Mouse (Mus musculus) gastrocnemius, adult 2 months (tissue): ENCODE results near the gene Slc39a8. TPM values are rescaled to one million over a fixed set of nuclear protein-coding genes. Genes with fewer than 3 reads are reported as not detected.

Experiments used
- DNase-seq: peaks from one replicate; pipeline ENCODE4 v3.0.0; 2022
- H3K27ac ChIP-seq: fragments of 200-600 bp; 2 replicates; pipeline ENCODE4 v1.8.1; 2022; ENCODE audit warnings: mild to moderate bottlenecking
- H3K4me3 ChIP-seq: fragments of 200-600 bp; 2 replicates; pipeline ENCODE4 v1.8.1; 2022; ENCODE audit warnings: mild to moderate bottlenecking, moderate library complexity
- CTCF ChIP-seq: fragments of 200-600 bp; IDR thresholded peaks from 2 replicates; pipeline ENCODE4 v1.8.1; 2022; ENCODE audit warnings: antibody characterized with exemption, mild to moderate bottlenecking, moderate library complexity
- intact Hi-C: fragments of 180-260 bp; cut with DNase I; formaldehyde crosslinking; loops from one replicate; pipeline ENCODE4 v1.15.1; 2025
- total RNA-seq, 2 experiments: library from RNA; stranded (reverse); gene quantifications; 2 replicates each; pipeline ENCODE4 v1.2.3; 2021

The Slc39a8 gene
- total RNA-seq, 2 experiments from 2014 or later: 0.56 to 0.81 TPM

- H3K27ac ChIP-seq: no peak overlapping the region
- H3K4me3 ChIP-seq: no peak overlapping the region
- no peak for TF ChIP-seq CTCF
- no peak for DNase-seq
- intact Hi-C loops: no loop called here
Measured at GRCm38 (mm10) chr3:135832496-135832895, 7.4 kb downstream of the Slc39a8 start.

GRCm38 (mm10) chr3:135832907-135833306 is 7.8 kb downstream of the Slc39a8 start:
- H3K27ac ChIP-seq: no peak overlapping the region
- TF ChIP-seq CTCF: no peak
- H3K4me3 ChIP-seq: no peak overlapping the region
- intact Hi-C loops: no loop called here
- DNase-seq: no peak

DNA sequence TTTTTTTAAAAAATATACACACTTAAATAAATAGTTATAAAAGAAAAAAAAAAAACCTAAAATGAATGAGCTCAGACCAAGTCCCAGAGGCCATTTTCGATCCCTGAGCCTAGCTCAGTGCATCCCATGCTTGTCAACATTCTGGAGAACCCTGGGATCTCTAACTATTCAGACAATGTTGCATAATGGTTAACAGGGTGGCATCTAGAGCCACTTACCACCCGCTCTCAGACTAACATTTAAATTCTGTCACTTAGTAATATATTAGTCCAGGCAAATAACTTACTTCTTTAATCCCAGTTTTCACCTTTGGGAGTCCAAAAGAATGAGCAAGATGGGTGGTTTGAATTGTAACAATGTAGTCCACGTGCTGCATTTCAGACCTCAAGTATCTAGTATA is 9.9 kb downstream of the Slc39a8 start:
- H3K4me3 ChIP-seq: no peak overlapping the region
- TF ChIP-seq CTCF: no peak
- intact Hi-C loops: no loop called here
- H3K27ac ChIP-seq: no peak overlapping the region
- DNase-seq: no peak

DNA sequence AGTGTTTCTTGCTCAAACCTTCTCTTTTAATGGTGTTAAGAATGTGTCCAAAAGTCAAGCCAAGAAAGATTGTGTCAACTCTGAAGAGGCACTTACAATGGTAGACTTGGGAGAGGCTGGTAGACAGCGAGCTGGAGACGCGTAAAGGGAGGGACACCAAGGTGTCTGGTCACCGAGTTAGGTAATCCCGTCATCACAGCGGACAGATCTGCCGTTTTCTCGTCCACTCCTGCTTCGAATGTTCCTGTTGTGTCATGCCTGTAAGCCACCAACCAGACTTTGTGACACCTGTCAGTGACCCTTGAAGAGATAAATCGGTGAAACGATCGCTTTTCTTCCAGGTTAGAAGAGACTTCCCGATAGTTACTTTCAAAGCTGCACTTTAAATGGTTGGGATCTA is 14.5 kb downstream of the Slc39a8 start:
- no peak for DNase-seq
- TF ChIP-seq CTCF: no peak
- intact Hi-C loops: no loop called here
- Histone ChIP-seq H3K4me3 (no peak overlapping the region), H3K27ac (no peak overlapping the region)

GRCm38 (mm10) chr3:135840185-135840584 is 15.1 kb downstream of the Slc39a8 start:
- H3K4me3 ChIP-seq: no peak overlapping the region
- intact Hi-C loops: no loop called here
- DNase-seq: no peak
- no peak overlapping the region for H3K27ac ChIP-seq
- TF ChIP-seq CTCF: no peak

GRCm38 (mm10) chr3:135841716-135842511 is 16.8 kb downstream of the Slc39a8 start:
- no peak for TF ChIP-seq CTCF
- intact Hi-C loops: no loop called here
- no peak overlapping the region for H3K27ac ChIP-seq
- no peak for DNase-seq
- H3K4me3 ChIP-seq: no peak overlapping the region

DNA sequence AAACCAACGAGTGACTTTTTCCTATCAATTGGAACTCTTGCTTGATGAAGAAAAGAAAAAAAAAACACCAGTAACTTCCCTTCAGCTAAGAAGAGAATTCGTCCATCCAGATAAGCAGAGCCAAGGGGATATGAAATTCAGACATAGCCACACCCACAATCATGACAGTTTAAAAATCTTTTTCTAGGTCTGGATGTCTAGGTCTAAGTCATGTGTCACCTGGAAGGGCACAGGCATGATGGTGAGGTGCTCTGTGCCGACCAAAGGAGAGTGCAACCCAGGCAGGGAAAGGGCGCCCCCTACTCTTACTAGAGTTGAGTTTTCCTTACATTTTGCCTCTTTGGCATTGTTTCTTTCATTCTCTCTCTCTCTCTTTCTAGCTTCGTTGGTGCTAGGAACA is 18.1 kb downstream of the Slc39a8 start:
- no peak for TF ChIP-seq CTCF
- Histone ChIP-seq H3K27ac (no peak overlapping the region), H3K4me3 (no peak overlapping the region)
- no peak for DNase-seq
- intact Hi-C loops: no loop called here

GRCm38 (mm10) chr3:135843707-135844106 is 18.6 kb downstream of the Slc39a8 start:
- no peak for DNase-seq
- Histone ChIP-seq H3K4me3 (no peak overlapping the region), H3K27ac (no peak overlapping the region)
- intact Hi-C loops: no loop called here
- no peak for TF ChIP-seq CTCF

- Histone ChIP-seq H3K27ac (no peak overlapping the region), H3K4me3 (no peak overlapping the region)
- no peak for TF ChIP-seq CTCF
- no peak for DNase-seq
- intact Hi-C loops: no loop called here
Measured at GRCm38 (mm10) chr3:135844835-135845234, 19.8 kb downstream of the Slc39a8 start.

DNA sequence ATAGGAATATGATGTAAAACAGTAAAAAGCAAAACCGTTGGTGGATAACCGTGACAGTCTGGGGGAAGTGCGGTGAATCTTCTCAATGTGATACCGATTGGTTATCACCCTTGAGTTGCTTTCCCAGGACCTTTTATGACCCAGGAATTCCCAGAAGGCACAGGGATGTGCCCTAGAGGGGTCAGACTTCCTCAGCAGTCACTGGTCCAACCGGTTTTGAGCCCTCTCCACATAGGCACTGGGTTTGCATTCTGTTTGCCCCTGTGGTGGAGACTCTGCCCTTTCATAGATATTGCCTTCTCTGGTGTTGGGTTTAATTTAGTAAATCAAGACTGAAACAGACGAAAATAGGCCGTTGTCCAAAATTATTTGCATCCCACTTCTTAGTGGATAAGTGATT is 20.8 kb downstream of the Slc39a8 start:
- no peak overlapping the region for H3K27ac ChIP-seq
- no peak for TF ChIP-seq CTCF
- H3K4me3 ChIP-seq: no peak overlapping the region
- intact Hi-C loops: no loop called here
- DNase-seq: no peak

- no peak for TF ChIP-seq CTCF
- DNase-seq: no peak
- no peak overlapping the region for H3K4me3 ChIP-seq
- H3K27ac ChIP-seq: no peak overlapping the region
- intact Hi-C loops: no loop called here
Measured at GRCm38 (mm10) chr3:135851607-135852006, 26.5 kb downstream of the Slc39a8 start.

DNA sequence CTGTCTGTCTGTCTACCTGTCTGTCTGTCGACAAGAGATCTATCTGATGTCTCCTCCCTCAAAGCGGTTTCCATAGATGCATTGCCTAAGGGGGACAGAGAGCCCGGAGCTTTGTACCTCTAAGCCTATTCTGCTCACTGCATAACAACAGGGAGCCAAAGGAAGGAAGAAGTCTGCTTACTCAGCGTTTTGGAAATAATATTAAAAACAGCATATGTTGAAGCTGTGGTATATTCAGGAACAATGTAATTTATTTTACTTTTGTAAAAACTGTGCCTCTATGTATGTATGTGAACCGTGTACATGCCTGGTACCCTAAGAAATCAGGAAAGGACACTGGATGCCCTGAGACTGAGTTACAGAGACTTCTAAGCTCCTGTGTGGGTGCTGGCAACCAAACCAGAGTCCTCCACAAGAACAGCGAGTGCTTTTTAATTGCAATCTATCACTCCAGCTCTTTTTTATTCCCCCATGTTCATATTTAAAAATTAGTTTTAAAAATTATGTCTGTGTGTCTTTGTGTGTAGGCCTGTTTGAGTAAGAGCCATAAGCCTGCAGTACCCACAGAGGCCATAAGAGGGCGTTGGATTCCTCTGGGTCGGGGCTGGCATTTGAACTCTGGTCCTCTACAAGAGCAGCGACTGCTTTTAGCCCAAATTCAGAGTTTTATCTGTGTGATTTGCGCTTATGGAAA is 28.7 kb downstream of the Slc39a8 start:
- intact Hi-C loops: no loop called here
- TF ChIP-seq CTCF: peak; percentile 10; the same call in 1 of the 2 replicates
- H3K4me3 ChIP-seq: no peak overlapping the region
- no peak for DNase-seq
- H3K27ac ChIP-seq: no peak overlapping the region

- no peak for TF ChIP-seq CTCF
- Histone ChIP-seq H3K27ac (no peak overlapping the region), H3K4me3 (no peak overlapping the region)
- intact Hi-C loops: no loop called here
- DNase-seq: no peak
Measured at GRCm38 (mm10) chr3:135854298-135854984, 29.4 kb downstream of the Slc39a8 start.
